Mouse (Mus musculus): ENCODE measurements at regions not wholly inside any gene's neighbourhood (a gene's known extent, or its start where the extent isn't known, plus 50 kb on each side); places are given as distances from the start of the nearest gene placed in this dataset.

DNA sequence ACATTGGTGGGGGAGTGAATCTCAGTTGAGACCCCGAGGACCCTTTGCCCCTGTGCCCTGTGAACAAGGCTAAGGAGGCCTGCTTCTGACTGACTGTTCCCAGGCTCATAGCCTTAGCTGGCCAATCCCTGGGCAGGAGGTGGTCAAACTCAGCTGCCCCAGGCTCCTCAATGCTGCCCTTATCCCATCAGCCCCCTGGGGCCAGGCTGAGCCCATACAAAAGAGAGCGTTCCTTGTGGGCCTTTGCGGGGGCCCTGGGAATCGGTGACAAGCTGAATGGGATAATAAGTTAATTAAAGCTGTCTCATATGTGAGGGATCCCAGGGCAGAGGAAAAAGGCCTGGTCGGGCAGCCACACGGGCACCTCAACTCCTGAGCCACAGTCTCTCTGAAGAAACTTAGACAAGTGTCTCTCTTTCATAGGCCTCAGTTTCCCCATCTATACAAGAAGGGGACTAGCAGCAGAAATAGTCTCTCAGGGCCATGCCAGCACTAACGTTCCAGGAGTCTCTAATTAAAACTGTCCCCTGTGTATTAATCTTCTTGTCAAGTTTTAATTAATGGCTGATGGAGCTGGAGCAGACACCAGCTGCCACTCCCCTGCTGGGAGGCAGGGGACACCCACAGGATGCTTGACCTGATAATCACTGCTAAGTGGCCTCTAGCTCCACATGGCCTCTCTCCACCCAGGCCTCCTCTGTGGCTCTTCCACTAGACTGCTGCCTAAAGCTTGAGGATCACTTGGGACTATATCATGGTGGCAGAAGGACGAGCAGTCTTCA, 84.9 kb downstream of the Efnb1 start:
- H3K27ac ChIP-seq (ENCODE audit: low read depth, low read length), result no peak overlapping the region
- H3K9ac ChIP-seq, result no peak overlapping the region
- TF ChIP-seq CTCF (IDR thresholded peaks at IDR 0.05; ENCODE audit: low read depth), result no peak
- 37% methylated on average over 8 of the region's 8 CpGs for WGBS
- ATAC-seq (no peak), DNase-seq (no peak)
- H3K4me2 ChIP-seq (ENCODE audit: low read depth), result no peak overlapping the region
- H3K9me3 ChIP-seq (ENCODE audit: low read length), result no peaks in the 10 kb centered on the region
- H3K27me3 ChIP-seq (ENCODE audit: insufficient read depth, low read length), result no peaks in the 10 kb centered on the region
- no peaks in the 10 kb centered on the region for H3K36me3 ChIP-seq (ENCODE audit: insufficient read depth)
- H3K4me1 ChIP-seq (ENCODE audit: insufficient read depth), result no peaks in the 10 kb centered on the region
- H3K4me3 ChIP-seq (ENCODE audit: low read depth, low read length), result no peak overlapping the region

DNA sequence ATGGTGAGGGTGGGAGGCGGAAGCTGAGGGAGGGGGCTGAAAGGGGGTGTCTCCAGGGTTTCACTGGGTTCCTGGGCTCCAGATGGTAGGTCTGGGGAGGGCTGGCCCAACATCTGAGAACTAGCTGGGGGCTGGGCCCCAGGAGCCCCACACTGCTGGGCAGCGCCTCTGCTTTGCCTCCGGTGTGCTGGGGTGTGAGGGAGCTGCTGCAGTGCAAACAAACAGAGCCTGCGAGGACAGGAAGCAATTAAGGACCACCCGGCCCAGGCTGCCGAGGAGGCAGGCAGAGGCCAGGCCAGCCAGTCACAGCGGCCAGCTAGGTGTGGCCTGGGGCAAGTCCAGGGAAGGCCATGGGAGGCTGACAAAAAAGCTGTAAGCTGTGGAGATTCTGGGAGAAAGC, 82.3 kb downstream of the Efnb1 start:
- no peak for ATAC-seq
- WGBS, result 43% methylated on average over 7 of the region's 7 CpGs
- DNase-seq, result no peak
- TF ChIP-seq CTCF (IDR thresholded peaks at IDR 0.05; ENCODE audit: low read depth), result no peak
- no peaks in the 10 kb centered on the region for H3K27me3 ChIP-seq (ENCODE audit: insufficient read depth, low read length)
- H3K4me2 ChIP-seq (ENCODE audit: low read depth), result no peak overlapping the region
- no peaks in the 10 kb centered on the region for H3K4me1 ChIP-seq (ENCODE audit: insufficient read depth)
- H3K36me3 ChIP-seq (ENCODE audit: insufficient read depth), result no peaks in the 10 kb centered on the region
- H3K9ac ChIP-seq, result no peak overlapping the region
- H3K27ac ChIP-seq (ENCODE audit: low read depth, low read length), result no peak overlapping the region
- H3K4me3 ChIP-seq (ENCODE audit: low read depth, low read length), result no peak overlapping the region
- H3K9me3 ChIP-seq (ENCODE audit: low read length), result no peaks in the 10 kb centered on the region

DNA sequence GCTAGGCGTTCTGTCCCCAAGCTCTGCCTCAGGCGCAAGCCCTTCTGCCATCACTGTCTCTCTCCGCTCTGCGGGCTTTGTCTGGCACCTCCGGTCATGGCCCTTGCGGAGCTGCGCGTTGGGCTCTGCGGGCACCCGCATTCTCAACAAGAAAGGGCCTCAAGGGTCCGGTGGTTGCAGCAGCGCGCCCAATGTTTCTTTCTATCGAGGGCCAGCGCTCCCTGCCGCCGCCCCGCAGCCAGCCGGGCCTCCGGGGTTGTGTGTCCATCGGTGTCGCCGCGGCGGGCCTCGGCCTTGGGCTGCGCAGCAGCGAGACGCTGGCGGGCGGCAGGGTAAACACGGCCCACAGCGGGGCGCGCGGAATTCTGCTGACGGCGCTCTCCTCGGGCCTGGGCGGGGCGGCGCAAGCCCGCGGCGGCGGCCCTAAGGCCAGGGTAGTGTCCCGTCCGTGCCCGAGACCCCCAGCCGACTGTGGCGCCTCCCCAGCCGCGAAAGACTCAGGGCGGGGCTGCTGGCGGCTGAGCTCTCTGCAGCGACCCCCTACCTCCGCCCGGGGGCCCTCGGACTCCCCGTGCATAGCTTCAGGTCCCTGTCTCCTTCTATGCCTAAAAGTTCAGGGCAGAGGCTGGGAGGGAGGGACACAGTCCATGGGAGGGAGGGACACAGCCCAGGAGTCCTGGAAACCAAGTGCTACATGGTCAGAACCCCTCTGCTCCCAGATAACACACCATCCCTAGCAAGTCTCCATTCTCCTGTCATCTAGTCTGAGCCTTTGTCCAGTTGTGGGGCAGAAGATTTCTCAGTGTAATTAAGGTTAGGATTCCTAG, 80.9 kb downstream of the Efnb1 start:
- ATAC-seq, result peak; percentile 78
- WGBS, result 21% methylated on average over 47 of the region's 60 CpGs
- Histone ChIP-seq H3K27ac (ENCODE audit: low read depth, low read length) (no peak overlapping the region; the same call in 1 of the 2 replicates), H3K27me3 (ENCODE audit: insufficient read depth, low read length) (no peaks in the 10 kb centered on the region), H3K4me3 (ENCODE audit: low read depth, low read length) (peak overlapping the region; percentile 35), H3K4me1 (ENCODE audit: insufficient read depth) (no peaks in the 10 kb centered on the region), H3K36me3 (ENCODE audit: insufficient read depth) (no peaks in the 10 kb centered on the region), H3K4me2 (ENCODE audit: low read depth) (peak overlapping the region; percentile 59), H3K9me3 (ENCODE audit: low read length) (no peaks in the 10 kb centered on the region), H3K9ac (peak overlapping the region; percentile 59)
- no peak for TF ChIP-seq CTCF (IDR thresholded peaks at IDR 0.05; ENCODE audit: low read depth)
- DNase-seq, result peak; percentile 29

DNA sequence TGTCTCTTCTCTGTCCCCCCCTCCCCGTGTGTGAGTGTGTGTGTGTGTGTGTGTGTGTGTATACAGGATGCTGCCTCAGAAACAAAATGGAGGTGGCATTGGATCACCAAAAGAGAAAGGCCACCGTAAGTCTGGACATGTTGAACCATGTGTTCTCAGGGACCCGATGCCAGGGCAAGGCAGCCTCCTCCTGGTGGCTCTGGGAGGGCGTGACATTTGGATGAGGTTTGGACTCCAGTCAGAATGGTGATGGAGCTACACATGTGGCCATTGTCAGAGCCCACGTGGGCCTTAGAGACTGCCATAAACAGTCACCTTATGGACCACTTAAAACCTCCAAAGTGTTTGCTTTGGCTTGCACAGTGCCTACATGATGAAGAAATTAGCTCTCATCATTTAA, 80.0 kb downstream of the Efnb1 start:
- DNase-seq (no peak), ATAC-seq (0 out of 2 replicates have a peak, but pooled peaks have one; percentile 10)
- Histone ChIP-seq H3K4me3 (ENCODE audit: low read depth, low read length) (no peak overlapping the region), H3K4me2 (ENCODE audit: low read depth) (peak overlapping the region; percentile 59; the same call in 1 of the 2 replicates), H3K9me3 (ENCODE audit: low read length) (no peaks in the 10 kb centered on the region), H3K9ac (no peak overlapping the region), H3K4me1 (ENCODE audit: insufficient read depth) (no peaks in the 10 kb centered on the region), H3K36me3 (ENCODE audit: insufficient read depth) (no peaks in the 10 kb centered on the region), H3K27ac (ENCODE audit: low read depth, low read length) (no peak overlapping the region), H3K27me3 (ENCODE audit: insufficient read depth, low read length) (no peaks in the 10 kb centered on the region)
- TF ChIP-seq CTCF (IDR thresholded peaks at IDR 0.05; ENCODE audit: low read depth), result no peak
- 59% methylated on average over 5 of the region's 5 CpGs for WGBS

DNA sequence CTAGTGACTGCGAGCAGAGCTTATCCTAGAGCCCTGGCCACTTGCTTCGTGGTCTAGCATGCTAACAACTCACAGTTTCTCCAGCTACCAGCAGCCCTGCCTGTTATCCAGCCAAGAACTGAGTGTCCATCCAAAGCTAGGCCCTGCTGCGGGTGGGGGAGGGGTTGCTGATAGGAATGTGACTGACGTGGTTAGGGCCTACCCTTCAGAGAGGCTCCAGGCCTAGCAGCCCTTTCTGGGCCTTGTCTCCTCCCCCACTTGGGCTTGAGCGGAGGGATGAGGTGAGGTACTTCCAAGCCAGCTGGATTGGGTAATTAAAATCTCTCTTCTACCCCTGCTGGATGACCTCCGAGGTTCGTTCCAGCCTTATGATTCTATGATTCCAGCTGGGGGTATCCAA, 79.2 kb downstream of the Efnb1 start:
- no peaks in the 10 kb centered on the region for H3K27me3 ChIP-seq (ENCODE audit: insufficient read depth, low read length)
- 55% methylated on average over 7 of the region's 7 CpGs for WGBS
- TF ChIP-seq CTCF (IDR thresholded peaks at IDR 0.05; ENCODE audit: low read depth), result no peak
- no peak for DNase-seq
- ATAC-seq, result no peak
- H3K4me3 ChIP-seq (ENCODE audit: low read depth, low read length), result no peak overlapping the region
- no peaks in the 10 kb centered on the region for H3K9me3 ChIP-seq (ENCODE audit: low read length)
- no peak overlapping the region for H3K27ac ChIP-seq (ENCODE audit: low read depth, low read length)
- H3K4me1 ChIP-seq (ENCODE audit: insufficient read depth), result no peaks in the 10 kb centered on the region
- H3K4me2 ChIP-seq (ENCODE audit: low read depth), result no peak overlapping the region
- H3K9ac ChIP-seq, result no peak overlapping the region
- H3K36me3 ChIP-seq (ENCODE audit: insufficient read depth), result no peaks in the 10 kb centered on the region

DNA sequence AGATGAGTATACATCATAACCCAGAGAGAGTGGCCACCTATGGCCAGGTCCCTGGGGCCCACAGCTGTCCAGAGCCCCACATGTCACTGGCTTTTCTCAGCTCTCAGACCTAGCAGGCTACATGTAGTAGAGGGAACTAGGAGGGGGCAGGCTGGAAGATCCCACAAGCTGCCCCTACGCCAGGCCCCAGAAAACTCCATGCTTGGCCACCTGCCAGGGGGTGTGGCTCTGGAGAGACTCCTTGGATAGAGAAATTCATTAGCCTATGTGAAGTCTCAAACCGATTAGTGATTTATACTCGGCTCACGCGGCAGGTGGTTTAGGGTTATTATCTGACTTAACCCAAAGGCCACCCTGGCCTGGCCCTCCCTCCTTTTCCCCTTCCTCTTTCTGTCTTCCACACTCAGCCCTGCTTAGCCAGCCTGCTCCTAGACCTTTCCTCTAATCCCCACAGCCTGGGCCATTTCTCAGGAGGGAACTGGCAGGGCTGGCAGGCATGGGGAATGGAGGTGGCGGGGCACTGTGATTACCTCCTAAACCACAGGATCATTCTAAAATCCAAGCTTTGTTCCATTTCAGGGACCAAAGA, 77.7 kb downstream of the Efnb1 start:
- Histone ChIP-seq H3K9me3 (ENCODE audit: low read length) (no peaks in the 10 kb centered on the region), H3K4me2 (ENCODE audit: low read depth) (no peak overlapping the region), H3K27ac (ENCODE audit: low read depth, low read length) (no peak overlapping the region), H3K27me3 (ENCODE audit: insufficient read depth, low read length) (no peaks in the 10 kb centered on the region), H3K36me3 (ENCODE audit: insufficient read depth) (no peaks in the 10 kb centered on the region), H3K4me1 (ENCODE audit: insufficient read depth) (no peaks in the 10 kb centered on the region), H3K9ac (no peak overlapping the region), H3K4me3 (ENCODE audit: low read depth, low read length) (no peak overlapping the region)
- ATAC-seq (no peak), DNase-seq (no peak)
- no peak for TF ChIP-seq CTCF (IDR thresholded peaks at IDR 0.05; ENCODE audit: low read depth)
- 47% methylated on average over 6 of the region's 6 CpGs for WGBS

DNA sequence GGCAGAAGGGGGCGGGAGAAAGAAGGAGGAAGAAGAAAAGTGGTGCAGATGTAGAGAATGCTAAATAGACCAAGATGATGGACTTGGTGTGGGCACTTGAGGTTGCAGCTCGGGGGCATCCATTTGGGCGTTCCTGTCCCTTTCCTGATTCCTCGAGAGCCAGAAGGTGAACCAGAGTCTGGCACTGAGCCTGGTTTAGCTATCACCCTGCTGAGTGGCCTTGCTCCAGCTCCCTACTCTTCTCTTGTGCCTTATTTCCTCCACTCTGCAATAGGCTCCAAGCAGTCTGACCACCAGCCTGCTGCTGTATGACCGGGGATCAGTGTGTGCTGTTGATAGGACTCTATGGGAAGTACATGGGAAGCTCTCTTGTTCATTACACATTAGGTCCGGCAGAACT, 68.1 kb downstream of the Efnb1 start:
- no peaks in the 10 kb centered on the region for H3K27me3 ChIP-seq (ENCODE audit: insufficient read depth, low read length)
- no peak for ATAC-seq
- TF ChIP-seq CTCF (IDR thresholded peaks at IDR 0.05; ENCODE audit: low read depth), result no peak
- no peak overlapping the region for H3K27ac ChIP-seq (ENCODE audit: low read depth, low read length)
- no peak overlapping the region for H3K4me2 ChIP-seq (ENCODE audit: low read depth)
- no peak for DNase-seq
- WGBS, result 72% methylated on average over 6 of the region's 6 CpGs
- no peaks in the 10 kb centered on the region for H3K9me3 ChIP-seq (ENCODE audit: low read length)
- H3K9ac ChIP-seq, result no peak overlapping the region
- H3K4me1 ChIP-seq (ENCODE audit: insufficient read depth), result no peaks in the 10 kb centered on the region
- no peak overlapping the region for H3K4me3 ChIP-seq (ENCODE audit: low read depth, low read length)
- H3K36me3 ChIP-seq (ENCODE audit: insufficient read depth), result no peaks in the 10 kb centered on the region

All from forebrain, postnatal 0 days (tissue).